Mouse (Mus musculus): ENCODE measurements around the gene Pex7. TPM values are rescaled to one million over a fixed set of nuclear protein-coding genes. Genes with fewer than 3 reads are reported as not detected.

The Pex7 gene
- polyA plus RNA-seq, 1 experiment from 2014 or later = 30.9 TPM

DNA sequence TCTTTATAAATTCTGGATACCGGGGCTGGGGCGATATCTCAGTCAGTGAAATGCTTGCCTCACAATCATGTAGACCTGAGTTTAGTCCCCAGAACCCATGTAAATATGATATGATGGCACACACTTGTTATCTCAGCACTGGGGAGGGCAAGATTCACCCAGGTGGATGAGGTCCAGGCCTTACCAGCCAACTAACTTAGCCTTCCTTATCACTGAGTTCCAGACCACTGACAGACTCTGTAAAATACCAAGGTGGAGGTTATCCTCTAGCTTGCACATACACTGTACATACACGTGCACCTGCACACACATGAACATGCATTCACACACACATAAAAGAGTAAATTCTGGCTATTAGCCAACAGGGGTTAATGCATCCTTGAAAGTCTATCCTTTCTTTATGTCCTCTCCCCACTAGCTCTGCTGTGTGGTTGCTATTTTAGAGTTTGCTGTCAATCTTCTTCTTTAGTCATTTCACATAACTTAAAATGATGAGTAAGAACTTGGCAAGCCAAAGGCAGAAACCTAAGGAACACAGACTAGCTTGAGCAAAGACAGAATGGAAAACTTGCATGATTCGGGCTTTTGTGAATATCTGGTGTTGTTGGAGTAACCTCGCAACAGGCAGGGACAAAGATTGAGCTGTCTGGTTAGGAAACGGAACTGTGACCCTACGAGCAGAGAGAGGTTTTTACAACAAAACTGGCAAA lies 51.7 kb downstream of the Pex7 start:
- no peak overlapping the region for H3K4me3 ChIP-seq
- H3K9me3 ChIP-seq (replicated peaks) = no peaks in the 10 kb centered on the region
- H3K9ac ChIP-seq = no peak overlapping the region
- 58% methylated on average over 7 of the region's 7 CpGs for WGBS (ENCODE audit: insufficient replicate concordance)
- no peaks in the 10 kb centered on the region for H3K36me3 ChIP-seq
- no peak overlapping the region for H3K4me2 ChIP-seq
- peaks cover 32% of the 10 kb centered on the region for H3K27me3 ChIP-seq (replicated peaks)
- H3K4me1 ChIP-seq = peaks cover 26% of the 10 kb centered on the region
- H3K27ac ChIP-seq = no peak overlapping the region
- peak; percentile 68 for ATAC-seq

DNA sequence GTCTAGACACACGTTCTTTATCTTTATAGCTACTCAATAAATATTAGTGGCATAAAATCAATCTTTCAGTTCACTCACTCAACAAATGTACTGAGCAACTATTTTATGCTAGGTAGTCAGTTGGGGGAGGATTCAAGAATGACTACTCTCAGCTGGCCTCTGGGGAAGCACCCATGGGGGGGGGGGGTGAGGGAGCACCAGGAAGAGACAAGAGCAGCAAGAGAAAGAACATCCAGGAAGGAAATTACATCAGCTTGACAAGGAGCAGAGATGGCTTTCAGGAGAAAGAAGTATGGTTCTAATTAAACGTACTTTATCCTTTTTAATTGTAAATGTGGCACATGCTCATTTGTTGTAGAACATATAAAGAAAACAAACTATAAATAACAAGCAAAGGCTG lies 53.9 kb downstream of the Pex7 start:
- Histone ChIP-seq H3K36me3 (no peaks in the 10 kb centered on the region), H3K4me2 (no peak overlapping the region), H3K9ac (no peak overlapping the region), H3K27ac (no peak overlapping the region), H3K27me3 (replicated peaks) (peaks cover 54% of the 10 kb centered on the region), H3K9me3 (replicated peaks) (no peaks in the 10 kb centered on the region), H3K4me1 (peaks cover 46% of the 10 kb centered on the region), H3K4me3 (no peak overlapping the region)
- no peak for ATAC-seq
- WGBS (ENCODE audit: insufficient replicate concordance) = 32% methylated on average over 2 of the region's 2 CpGs

DNA sequence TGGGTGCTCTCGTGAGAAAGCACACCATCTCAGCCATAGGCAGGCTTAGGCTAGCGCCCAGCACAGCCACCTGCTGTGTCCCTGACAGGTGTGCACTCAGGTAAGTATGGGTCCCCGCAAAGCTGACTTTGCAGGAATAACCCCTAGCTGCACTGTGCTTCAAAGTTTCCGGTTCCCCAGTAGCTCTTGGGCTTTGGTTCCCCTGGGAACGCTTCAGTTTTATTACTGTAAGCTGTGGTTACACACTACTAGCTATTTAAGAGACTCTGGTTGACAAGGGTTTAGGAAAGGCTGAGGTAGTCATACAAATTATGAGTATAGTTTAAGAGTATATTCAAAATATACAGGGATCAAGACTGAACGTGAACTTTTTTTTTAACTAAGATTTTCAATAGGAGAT lies 54.7 kb downstream of the Pex7 start:
- H3K27me3 ChIP-seq (replicated peaks) = peaks cover 58% of the 10 kb centered on the region
- WGBS (ENCODE audit: insufficient replicate concordance) = 34% methylated on average over 6 of the region's 6 CpGs

DNA sequence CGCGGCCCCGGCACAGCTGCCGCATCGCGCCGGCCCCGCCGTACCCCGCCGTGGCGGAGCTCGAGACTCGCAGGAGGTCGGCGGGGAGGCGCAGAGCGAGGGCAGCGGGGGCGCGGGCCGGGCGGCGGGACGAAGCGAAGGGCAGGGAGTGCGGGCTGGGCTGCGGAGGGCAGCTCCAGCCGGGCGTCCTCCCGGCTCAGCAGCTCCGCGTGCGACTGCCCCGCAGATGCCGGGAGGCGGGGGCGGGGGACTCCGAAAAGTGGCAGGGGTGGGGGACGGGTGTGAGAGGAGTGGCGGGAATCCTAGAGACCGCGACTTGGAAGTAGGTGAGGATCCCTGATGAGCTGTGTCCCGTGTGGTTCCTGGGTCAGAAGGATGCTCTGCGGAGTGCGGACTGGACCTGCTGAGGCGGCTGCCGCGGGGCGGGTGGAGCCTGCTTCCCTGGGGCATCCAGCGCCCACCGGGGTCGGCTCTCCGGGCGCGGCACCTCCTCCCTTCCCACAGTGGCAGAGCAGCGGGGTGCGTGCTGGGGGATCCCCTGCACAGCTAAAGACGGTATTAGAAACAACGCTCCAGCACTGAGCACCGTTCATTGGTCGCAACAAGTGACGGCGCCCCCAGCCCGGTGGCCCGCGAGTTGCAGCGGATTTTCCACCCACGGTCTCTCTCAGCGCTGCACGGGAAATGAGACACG lies 56.3 kb downstream of the Pex7 start, which contains the start of gene Slc35d3:
Slc35d3 (minus strand) TSS at position 462 of the 694 bp plus-strand sequence.
- under 1% methylated on average over 71 of the region's 72 CpGs for WGBS (ENCODE audit: insufficient replicate concordance)
- Histone ChIP-seq H3K27me3 (replicated peaks) (peaks cover 58% of the 10 kb centered on the region), H3K36me3 (no peaks in the 10 kb centered on the region), H3K4me2 (peak within 1 kb of the TSS; percentile 91), H3K4me1 (peaks cover 45% of the 10 kb centered on the region), H3K4me3 (peak within 1 kb of the TSS; percentile 61), H3K9ac (peak within 1 kb of the TSS; percentile 52), H3K27ac (peak within 1 kb of the TSS; percentile 66), H3K9me3 (replicated peaks) (no peaks in the 10 kb centered on the region)
- peak; percentile 17; the same call in 1 of the 2 replicates for ATAC-seq

More for the DNA sequence above, 54.7 kb downstream of the Pex7 start:
- ATAC-seq = no peak
- Histone ChIP-seq H3K9ac (no peak overlapping the region), H3K27ac (no peak overlapping the region), H3K9me3 (replicated peaks) (no peaks in the 10 kb centered on the region), H3K4me1 (peaks cover 46% of the 10 kb centered on the region), H3K4me3 (no peak overlapping the region), H3K36me3 (no peaks in the 10 kb centered on the region), H3K4me2 (no peak overlapping the region)

DNA sequence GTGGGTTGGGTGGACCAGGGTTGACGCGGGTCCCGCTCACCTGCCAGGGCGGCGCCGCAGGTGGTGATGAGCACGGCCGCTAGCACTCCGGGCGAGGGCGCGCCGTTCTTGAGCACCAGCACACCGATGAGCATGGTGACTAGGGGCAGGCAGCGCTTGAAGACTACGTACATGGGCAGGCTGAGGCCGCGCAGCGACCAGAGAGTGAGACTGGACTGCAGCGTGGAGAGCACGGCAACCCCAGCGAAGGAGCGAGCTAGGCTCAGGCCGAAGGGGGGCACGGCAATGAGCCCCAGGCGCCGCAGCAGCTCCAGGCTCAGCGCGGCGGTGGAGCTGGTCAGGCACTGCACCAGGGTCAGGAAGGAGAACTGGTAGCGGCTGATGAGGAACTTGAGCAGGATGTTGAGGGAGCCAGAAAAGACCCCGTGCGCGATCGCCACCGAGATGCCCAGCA lies 56.9 kb downstream of the Pex7 start:
- Histone ChIP-seq H3K27me3 (replicated peaks) (peaks cover 58% of the 10 kb centered on the region), H3K4me2 (peak overlapping the region; percentile 91), H3K27ac (peak overlapping the region; percentile 66), H3K9me3 (replicated peaks) (no peaks in the 10 kb centered on the region), H3K36me3 (no peaks in the 10 kb centered on the region), H3K9ac (peak overlapping the region; percentile 52), H3K4me1 (peaks cover 39% of the 10 kb centered on the region), H3K4me3 (peak overlapping the region; percentile 61)
- peak; percentile 26; the same call in 1 of the 2 replicates for ATAC-seq
- WGBS (ENCODE audit: insufficient replicate concordance) = 2% methylated on average over 36 of the region's 36 CpGs

DNA sequence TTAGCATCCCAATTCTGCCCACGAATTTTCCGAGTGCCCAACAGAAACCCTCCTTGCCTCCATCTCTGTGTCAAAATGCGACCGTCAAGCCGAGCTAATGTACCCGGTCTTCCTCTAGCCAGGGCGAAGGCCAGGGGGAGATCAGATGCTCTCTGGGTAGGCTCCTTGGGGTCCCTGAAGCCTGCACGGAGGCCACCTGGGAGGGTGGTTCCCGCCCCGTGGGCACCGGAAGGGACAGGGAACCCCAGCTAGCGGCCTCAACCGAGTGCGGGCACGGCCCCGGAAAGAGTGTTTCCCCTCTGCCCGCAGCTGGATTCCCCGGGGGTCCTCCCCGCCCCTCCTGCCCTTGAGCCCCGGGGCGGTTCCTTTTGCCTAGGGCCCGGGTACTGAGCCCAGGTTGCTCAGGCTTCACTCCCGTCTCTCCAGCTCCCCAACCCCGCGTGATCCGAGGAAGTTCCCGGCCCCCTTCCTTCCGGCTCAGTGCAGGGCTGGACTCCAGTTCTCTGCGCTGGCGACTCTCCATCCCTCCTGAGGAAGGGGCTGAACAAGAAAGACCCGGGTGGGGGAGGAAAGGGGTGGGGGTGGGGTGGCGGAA lies 57.6 kb downstream of the Pex7 start:
- WGBS (ENCODE audit: insufficient replicate concordance) = under 1% methylated on average over 31 of the region's 32 CpGs
- peaks cover 34% of the 10 kb centered on the region for H3K4me1 ChIP-seq
- peak overlapping the region; percentile 52 for H3K9ac ChIP-seq

DNA sequence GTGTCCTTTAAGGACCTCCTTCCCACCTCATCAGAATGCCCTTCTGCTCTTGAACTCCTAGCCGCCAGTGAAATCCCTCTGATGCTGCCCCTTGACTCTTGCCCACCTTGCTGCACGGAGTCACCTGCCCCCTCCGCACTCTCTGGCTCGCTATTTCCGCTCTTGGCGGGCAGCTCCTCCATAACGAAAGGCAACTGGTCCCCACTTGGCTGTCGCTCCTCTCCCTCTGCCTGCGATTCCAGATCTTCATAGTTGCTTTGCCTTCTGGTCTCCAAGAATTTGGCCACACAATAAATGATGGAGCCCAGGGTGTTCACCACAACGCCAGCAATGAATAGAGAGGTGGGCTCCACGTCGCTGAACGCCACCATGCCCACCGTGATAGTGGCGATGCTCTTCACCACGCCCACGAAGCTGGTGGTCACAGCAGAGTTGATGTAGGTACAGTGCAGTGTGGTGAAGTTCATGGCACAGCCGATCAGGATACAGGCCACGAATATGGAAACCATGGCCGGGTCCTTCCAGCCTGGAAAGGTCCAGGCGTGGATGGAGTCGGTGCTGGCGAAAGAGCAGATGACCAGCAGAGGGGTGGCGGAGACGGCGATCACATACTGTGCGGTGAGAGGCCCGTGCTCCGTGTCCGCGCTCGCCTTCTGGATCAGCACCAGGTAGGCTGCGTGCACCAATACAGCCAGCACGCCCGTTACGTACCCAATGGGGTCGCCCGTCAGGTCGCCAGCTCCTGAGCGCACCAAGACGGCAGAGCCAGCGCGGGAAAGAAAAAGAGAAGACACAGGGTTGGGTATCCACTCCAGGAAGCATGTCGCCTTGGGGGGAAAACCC lies 58.3 kb downstream of the Pex7 start:
- no peaks in the 10 kb centered on the region for H3K36me3 ChIP-seq
- peaks cover 57% of the 10 kb centered on the region for H3K27me3 ChIP-seq (replicated peaks)
- WGBS (ENCODE audit: insufficient replicate concordance) = 2% methylated on average over 44 of the region's 44 CpGs
- ATAC-seq = no peak
- peaks cover 34% of the 10 kb centered on the region for H3K4me1 ChIP-seq
- H3K9ac ChIP-seq = peak overlapping the region; percentile 52
- H3K9me3 ChIP-seq (replicated peaks) = no peaks in the 10 kb centered on the region
- H3K4me2 ChIP-seq = peak overlapping the region; percentile 91
- peak overlapping the region; percentile 61 for H3K4me3 ChIP-seq
- peak overlapping the region; percentile 40 for H3K27ac ChIP-seq

More for the DNA sequence above, 57.6 kb downstream of the Pex7 start:
- peaks cover 58% of the 10 kb centered on the region for H3K27me3 ChIP-seq (replicated peaks)
- peak overlapping the region; percentile 40 for H3K27ac ChIP-seq
- H3K4me2 ChIP-seq = peak overlapping the region; percentile 91
- no peaks in the 10 kb centered on the region for H3K9me3 ChIP-seq (replicated peaks)
- ATAC-seq = peak; percentile 63
- peak overlapping the region; percentile 61 for H3K4me3 ChIP-seq
- no peaks in the 10 kb centered on the region for H3K36me3 ChIP-seq

DNA sequence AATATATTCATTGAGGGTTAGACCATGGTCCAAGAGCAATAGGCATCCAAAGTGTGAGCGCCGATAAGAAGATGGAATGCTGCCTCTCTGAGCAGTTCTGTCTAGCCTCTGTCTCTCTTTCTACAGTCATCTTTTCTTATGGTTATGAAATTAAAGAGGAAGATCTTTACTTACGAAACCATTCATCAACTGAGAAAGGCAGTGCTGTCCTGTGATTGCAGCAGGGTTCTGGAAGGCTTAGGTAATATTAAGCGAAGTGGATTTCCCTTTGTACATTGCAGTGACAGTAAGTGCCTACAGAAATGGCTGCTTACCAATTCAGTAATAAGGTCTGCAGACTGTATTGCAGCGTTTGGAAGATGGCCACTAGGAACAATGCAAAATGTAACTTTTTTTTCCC lies 67.7 kb downstream of the Pex7 start:
- Histone ChIP-seq H3K36me3 (no peaks in the 10 kb centered on the region), H3K9me3 (replicated peaks) (no peaks in the 10 kb centered on the region), H3K4me2 (no peak overlapping the region), H3K9ac (no peak overlapping the region), H3K27me3 (replicated peaks) (no peaks in the 10 kb centered on the region; the same call in 1 of the 2 replicates), H3K4me1 (no peaks in the 10 kb centered on the region), H3K4me3 (no peak overlapping the region), H3K27ac (no peak overlapping the region)
- no peak for ATAC-seq
- 77% methylated on average over 5 of the region's 5 CpGs for WGBS (ENCODE audit: insufficient replicate concordance)

DNA sequence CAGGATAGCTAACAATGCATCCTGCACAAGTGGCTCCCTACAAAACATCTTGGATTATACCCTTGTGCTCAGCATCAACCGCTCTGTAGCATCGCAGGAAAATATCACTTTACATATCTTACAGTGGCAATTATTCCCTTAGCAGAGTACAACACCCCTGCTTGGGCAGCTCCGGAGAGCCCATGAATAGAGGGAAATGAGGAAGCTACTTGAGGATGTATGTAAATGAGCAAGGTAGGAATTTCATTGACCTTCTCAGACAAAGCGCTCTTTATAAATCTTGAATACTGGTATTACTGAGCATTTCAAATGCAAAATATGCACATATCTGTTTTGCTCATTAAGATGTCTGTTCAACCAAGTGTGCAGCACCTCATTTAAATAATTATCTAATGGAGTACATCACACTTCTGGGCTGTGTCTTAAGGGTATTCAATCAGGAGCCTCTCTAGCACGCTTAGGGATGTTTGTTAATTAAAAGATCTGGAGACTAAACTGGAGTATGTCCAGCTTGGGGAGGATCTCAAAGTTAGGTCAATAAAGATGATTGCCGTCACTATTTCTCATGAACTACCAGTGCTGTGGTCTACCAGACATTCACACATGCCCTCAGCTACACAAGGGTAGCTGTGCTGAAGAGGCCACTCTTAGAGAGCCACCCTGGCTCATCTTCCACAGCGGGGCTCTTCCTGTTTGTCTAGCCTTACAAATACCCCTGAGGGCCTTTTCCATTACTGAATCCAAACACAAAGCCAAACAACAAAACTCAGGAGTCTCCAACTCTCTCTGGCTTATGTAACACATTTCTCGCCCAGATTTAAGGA lies 71.4 kb downstream of the Pex7 start:
- Histone ChIP-seq H3K9ac (no peak overlapping the region), H3K27me3 (replicated peaks) (no peaks in the 10 kb centered on the region; the same call in 1 of the 2 replicates), H3K9me3 (replicated peaks) (0 out of 2 replicates have a peak, but pooled peaks cover 4% of the 10 kb centered on the region), H3K4me1 (no peaks in the 10 kb centered on the region), H3K36me3 (no peaks in the 10 kb centered on the region), H3K4me3 (no peak overlapping the region), H3K27ac (no peak overlapping the region), H3K4me2 (no peak overlapping the region)
- 72% methylated on average over 8 of the region's 8 CpGs for WGBS (ENCODE audit: insufficient replicate concordance)
- no peak for ATAC-seq

DNA sequence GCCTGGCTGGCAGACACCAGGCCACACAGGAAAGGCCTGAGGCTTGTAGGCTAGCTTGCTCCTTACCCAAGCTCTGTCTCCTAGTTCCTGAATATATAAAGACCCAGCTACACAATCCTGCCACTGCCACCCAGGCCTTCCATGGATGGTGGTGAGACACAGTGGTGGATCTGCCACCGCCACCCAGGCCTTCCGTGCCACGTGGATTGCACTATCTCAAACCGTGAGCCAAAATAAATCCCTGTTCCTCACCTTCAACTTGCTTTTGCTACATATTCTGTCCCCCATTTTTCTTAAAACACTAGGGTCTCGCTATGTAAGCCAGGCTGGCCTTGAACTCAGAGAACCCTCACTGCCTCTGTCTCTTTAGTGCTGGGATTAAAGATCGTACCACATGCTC lies 73.3 kb downstream of the Pex7 start:
- 78% methylated on average over 6 of the region's 6 CpGs for WGBS (ENCODE audit: insufficient replicate concordance)
- no peak overlapping the region for H3K4me2 ChIP-seq
- no peak overlapping the region for H3K27ac ChIP-seq
- no peaks in the 10 kb centered on the region for H3K36me3 ChIP-seq
- ATAC-seq = no peak
- H3K27me3 ChIP-seq (replicated peaks) = no peaks in the 10 kb centered on the region
- no peaks in the 10 kb centered on the region for H3K4me1 ChIP-seq
- no peak overlapping the region for H3K4me3 ChIP-seq
- no peak overlapping the region for H3K9ac ChIP-seq
- H3K9me3 ChIP-seq (replicated peaks) = 0 out of 2 replicates have a peak, but pooled peaks cover 4% of the 10 kb centered on the region
